Mouse (Mus musculus): ENCODE measurements around the gene Exoc3.

Exoc3 gene

GRCm38 (mm10) chr13:74138906-74139647, 69.5 kb downstream of the Exoc3 start:
- no peak for DNase-seq

- DNase-seq, result no peak
Measured at GRCm38 (mm10) chr13:74129909-74130308, 78.6 kb downstream of the Exoc3 start.

DNA sequence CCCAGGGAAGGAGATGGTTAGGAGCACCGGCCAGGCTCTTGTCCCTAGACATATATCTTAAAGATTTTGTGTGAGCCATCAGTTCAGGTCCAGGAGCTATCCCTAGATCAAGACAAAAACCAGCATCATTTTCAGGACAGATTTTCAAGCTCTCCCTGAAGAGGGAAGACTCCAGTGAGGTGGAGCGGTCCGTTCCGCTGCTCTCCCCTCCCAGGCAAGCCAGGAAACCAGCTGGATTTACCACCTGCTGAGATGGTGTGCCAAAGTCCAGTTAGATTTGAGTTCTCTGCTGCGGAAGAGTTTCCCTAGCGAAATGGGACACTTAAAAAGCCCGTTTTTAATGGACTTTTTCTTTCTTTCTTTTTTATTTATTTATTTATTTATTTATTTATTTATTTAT, 81.0 kb downstream of the Exoc3 start:
- DNase-seq, result no peak

DNA sequence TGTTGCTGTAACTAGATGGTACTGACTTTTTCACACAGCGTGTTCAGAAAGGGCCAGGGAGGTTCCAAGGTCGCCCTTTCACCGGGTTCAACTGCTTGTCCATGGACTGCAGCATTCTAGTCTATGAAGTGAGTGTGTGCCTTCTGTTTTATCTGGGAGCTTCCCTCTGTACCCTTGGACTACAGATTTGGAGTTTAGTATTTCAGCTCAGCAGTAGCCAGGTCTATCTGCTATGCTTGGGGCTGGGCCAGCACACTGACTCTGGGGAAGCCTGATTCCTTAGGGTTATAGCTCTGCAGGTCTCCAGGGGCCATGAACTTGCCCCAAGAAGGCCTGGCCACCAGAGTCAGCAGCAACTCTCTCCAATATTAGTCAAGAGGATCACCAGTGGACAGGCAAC, 85.9 kb downstream of the Exoc3 start:
- DNase-seq, result no peak

DNA sequence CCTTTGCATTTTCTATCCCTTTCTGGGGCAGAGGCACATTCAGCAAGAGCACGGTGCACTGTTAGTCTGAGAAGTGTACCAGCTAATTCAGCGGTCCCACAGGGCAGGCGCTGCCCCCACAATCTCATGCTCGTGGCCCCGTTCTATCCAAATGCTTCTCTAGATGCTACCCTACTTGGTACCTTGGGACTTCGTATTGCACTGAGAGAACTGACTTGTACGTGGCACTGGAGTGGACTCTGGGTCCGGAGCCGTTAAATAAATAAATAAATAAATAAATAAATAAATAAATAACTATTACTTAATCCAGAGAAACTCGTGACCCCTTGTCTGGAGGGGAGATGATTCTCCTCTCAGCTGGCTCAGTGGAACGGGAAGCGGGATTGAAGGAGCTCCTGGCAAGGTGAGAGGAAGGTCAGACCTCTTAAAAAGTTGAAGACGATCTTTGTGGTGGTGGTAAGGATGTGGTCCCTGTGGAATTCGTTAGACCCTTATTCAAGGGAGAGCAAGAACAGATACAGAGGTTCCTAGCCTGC, 86.7 kb downstream of the Exoc3 start:
- no peak for DNase-seq

DNA sequence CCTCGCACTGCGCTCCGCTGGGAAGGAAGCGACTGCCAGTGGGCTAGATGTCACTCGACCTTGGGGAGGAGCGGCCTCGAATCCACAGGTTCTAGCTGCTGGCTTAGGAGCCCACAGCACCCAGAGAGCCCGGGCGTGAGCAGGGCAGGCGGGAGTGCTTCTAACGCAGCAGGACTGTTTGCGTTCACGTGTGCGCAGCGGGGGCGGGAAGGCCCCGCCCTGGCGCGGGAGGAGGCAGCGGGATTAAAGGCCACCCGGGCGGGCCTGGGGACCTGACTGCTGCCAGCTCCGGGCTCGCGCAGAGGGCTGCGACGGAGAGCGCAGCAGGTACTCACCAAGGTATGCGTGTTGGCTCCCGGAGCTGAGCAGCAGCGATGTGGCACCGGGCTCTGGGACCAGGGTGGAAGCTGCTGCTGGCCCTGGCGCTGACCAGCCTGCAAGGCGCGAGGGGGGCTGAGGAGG, 87.4 kb downstream of the Exoc3 start, which contains the start of gene Slc9a3:
Gene Slc9a3, plus strand, starts transcription at position 317 of the 462 bp plus-strand sequence.
- peak; percentile 3 for DNase-seq

Measured in lung, postnatal 10 days (tissue).